Mouse (Mus musculus) c-Kit-positive CD71-negative TER-119-negative erythroid progenitor cells, embryonic 14.5 days (primary cell): ENCODE data around the gene Ascl4.

Experiments
- DNase-seq: peaks from one replicate; pipeline ENCODE4 v3.0.0-alpha.2; 2013; ENCODE audit warnings: low read depth

Gene Ascl4

DNA sequence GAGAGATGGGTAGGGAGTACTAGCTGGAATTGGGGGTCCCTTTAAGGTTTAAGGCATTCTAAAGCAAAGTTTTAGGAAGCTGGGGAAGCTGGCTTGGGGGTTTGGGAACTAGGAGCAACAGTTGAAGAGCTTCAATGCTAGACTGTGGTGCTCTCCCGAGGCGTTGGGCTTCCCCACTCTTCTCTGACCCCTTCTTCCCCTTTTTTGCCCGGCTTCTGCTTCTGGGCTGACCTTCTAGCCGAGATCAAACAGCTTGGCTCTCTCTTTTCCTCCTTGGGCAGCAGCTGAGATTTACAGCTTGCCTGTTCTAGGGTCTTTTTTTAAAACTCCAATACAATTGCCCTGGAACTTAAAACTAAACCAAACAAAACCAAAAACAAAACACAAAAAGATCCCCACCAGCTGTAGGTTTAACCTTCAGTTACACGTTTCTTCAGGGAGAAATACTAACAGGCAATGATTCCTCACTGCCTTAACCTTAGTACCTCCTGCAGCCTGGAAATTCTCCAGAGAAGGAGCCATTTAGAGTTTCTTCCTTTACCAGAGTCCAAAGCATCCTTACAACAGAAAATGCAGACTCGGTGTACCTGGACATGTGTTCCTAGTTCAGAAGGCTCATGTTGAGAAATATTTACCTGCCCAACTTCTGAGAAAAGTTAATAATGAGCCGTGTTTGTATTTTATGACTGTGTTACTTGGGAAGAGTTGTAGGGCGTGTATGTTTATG, 42.6 kb downstream of the Ascl4 start:
- no peak for DNase-seq

DNA sequence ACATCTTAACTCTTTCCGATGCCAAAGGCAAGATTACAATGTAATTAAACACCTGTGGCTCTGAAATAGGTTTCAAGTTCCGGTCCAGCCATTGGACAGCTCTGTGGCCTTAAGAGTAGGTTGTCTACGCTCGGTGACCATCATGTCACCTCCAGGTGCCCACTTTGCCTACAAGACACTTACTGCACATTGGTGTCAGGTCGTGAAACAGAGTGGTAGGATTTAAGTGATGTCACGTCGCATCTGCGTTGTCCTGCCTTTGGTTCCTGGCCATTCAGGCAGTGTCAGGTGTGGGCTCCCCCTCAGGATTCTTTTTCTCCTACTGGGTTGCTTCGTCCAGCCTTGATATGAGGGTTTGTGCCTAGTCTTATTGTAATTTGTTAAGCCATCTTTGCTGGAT, 44.3 kb downstream of the Ascl4 start:
- DNase-seq, result no peak

- no peak for DNase-seq
Measured at GRCm38 (mm10) chr10:85972915-85973314, 45.4 kb downstream of the Ascl4 start.

DNA sequence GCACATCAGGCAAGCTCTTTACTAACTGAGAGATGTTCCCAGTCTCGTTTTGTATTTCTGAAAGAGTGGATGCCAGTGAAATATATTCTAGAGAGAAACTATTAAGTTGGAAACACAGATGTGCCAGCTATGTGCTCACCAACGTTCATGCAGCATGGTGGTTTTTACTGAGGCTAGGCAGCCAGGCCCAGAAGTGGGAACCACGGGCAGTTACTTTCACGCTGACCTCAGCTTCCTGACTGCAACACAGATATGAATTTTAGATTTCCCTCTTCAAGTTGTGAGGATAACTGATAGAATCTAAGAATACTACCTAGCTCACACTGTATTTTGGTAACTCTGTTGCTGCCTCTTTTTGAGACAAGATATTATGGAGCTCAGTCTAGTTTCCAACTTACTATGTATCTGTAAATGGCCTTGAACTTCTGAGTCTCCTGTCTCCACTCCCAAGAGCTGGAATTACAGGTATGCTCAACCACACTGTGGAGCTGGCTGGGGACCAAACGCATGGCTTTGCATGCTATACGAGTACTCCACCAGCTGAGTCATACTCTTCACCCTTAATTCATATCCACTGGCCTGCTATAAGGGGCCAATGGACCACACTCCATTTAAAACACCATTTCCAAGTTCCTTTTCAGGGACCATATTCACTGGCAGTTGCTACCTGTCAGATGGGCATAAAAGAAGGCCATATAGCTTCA, 62.1 kb downstream of the Ascl4 start:
- DNase-seq, result no peak

DNA sequence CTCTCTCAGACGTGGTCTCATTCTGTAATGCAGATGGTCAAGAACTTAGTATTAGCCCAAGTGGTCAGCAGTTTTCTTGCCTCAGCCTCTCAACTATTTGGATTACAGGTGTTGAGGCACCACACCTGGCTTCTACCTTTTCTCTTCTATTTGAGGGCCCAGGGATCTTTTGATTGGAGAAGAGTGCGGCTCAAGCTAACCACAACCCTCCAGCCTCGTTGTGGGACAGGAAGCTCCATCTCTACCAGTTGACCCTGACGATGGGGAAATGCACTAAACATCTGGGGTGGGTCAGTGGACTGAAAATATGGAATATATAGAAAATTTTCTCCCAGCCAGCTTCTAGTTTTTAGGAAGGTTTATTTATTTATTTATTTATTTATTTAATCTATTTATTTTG, 64.9 kb downstream of the Ascl4 start:
- DNase-seq, result no peak

DNA sequence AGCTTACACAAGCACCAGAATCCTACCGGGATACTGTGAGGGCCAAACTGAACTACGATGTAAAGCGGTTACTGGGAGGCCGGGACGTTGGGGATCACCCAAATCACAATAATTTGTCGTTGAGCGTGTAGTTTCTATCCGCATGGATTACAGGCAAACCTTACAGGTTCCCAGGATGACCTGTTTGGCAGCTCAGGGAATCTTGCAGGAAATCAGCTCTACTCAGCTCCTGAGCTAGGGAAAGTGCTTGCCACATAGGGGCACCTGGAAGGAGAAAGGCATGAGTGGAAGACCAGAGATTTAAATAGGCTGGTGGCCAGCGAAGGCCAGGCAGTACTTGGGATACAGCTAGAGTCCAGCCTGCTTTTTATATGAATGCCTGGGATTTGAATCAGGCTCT, 66.4 kb downstream of the Ascl4 start:
- no peak for DNase-seq

DNA sequence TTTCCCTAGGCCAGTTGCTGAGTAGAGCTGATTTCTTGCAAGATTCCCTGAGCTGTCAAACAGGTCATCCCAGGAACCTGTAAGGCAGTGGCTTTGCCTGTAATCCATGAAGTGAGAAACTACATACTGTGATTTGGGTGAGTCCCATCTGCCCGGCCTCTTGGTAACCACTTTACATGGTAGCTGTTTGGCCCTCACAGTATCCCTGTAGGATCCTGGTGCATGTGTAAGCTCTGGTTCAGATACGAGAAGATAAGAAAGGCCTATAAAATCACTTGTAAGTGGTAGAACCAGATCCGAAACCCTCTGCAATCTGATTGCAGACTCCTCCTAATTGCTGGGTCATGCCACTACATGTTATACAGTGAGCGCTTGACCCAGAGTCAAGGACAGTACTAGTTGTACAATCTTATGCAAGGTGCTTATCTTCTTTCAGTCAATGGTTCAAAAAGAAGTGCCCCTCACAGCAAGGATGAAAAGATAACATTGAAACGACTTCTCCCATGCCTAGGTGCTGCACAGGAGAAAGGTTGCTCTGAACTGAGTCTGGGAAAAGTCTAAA, 67.1 kb downstream of the Ascl4 start:
- no peak for DNase-seq
